Mouse (Mus musculus): Measurements from ENCODE around the gene Col6a2.

Gene Col6a2

DNA sequence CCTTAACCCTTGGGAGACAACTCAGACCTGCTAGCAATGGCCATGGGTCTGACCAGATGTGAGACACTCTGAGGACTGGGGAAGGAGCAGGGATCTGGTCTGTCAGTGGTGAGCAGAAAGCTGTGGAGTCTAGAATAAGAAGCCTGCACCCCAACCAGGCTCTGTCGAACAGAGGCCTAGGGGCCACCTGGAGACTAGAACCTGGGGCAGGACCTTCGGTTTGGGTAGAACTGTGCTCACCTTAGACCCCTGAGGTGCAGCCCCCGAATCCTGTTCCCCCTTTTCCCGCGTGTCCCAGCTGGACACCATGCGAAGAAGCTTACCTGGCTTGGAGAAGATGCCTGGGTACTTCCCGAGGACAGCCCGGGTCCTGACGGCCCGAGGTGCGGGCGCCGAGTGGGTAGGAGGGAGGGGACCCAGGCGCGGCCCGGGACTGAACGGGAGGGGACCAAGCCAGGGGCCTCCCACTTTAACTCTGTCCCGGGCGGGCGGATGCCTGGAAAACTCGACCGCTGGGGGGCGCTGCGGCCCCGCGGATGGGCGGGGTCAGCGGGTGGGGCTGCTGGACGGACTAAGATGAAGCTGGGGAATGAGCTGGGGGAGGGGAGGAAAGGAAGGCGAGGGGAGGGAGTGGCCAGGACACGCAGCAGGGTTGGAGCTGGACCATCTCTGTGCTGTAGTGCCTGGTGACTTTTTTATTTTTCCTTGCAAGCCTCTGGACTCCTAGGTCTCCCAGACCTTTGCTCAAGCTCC lies at the start of gene Col6a2:
Col6a2 (minus strand) TSS at position 703 of the 753 bp plus-strand sequence.
- peak; percentile 85 for DNase-seq (ENCODE audit: low spot score)

DNA sequence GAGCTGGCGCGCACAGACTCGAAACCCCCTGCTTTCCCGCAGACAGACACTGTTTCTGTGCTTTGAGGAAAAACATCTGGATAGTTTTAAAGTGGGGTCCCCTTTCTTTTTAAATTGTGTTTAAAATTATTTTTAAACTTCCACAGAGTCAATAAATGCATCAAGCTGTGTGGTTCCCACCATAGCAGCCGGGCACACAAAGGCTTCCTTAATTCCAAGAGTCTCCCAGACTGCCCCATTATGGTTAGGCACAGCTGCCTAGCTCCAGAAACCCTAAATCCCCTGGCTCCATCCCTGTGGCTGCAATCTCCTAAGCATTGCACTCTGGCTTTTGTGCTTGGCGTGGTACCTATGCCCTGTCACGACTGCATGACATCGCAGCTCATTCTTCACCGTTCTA lies 48.5 kb upstream of the Col6a2 start:
- no peak for DNase-seq (ENCODE audit: low spot score)

DNA sequence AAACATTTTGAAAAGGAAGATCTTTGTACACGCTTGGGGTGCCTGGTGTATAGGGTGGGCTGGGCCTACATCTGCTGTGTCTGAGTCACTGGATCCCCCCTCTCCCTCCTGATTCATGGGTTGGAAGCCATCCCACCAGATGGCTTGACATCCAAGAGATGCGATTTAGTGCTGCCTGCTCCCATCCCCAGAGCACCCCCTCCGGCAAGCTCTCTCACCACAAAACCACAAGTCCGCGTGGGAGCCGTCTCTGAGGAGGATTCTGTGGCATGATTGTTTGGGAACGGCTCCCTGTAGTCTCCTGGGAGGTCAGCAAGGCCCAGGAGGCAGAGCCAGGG lies 45.5 kb upstream of the Col6a2 start:
- DNase-seq (ENCODE audit: low spot score) = no peak

DNA sequence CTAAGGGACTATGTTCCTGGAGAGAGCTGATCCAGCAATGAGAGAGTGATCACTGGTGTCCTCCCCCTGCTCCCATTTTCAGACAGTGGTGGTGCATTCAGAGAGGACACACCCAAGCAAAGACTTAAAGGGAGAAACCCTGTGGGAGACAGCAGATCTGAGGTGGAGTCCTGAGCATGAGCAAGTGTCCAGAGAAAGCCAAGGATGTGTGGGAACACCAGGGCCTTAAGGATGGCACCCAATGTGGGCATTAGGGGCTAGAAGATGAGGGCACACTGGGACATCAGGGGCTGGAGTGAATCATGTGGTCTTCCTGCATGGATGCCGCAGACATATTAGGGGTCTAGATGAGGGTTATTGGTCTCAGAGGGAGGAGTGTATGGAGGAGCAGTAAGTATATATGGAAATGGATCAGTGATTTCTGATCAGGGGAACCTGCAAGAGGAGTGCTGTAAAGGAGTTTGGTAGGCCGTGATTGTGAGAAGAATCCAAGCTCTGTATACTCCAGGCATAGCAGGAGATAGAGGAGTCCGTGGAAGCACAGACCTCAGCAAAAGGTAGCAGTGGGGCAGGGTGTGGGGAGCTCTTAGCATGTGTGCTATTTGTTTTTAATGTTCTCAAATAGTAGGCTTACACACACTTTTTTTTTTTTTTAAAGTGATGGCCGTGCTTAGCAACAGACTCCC lies 45.0 kb upstream of the Col6a2 start:
- no peak for DNase-seq (ENCODE audit: low spot score)

DNA sequence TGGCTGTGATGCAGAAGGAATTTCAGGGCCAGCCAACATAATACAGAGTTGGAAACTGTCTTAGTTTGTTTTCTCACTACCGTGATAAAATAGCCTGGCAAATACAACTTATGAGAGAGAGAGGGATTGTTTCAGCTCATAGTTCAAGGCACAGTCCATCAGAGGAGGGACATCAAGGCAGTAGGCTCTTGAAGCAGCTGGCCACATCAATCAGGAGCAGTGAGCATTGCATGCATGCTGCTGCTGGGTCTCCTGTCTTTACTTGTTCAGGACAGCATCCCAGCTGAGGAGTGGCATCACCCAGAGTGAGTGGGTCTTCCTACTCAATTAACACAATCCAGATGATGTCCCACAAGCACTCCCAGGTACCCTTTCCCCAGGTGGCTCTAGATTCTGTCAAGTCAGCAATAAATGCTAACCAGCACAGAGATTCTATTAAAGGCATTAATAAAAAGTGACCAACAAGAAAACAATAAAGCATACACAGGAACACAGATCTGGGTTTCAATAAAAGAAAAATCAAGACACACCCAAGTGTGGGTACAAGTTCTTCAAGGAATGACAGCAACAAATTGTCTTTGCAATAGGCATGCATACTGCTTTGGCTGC lies 43.9 kb upstream of the Col6a2 start:
- no peak for DNase-seq (ENCODE audit: low spot score)

DNA sequence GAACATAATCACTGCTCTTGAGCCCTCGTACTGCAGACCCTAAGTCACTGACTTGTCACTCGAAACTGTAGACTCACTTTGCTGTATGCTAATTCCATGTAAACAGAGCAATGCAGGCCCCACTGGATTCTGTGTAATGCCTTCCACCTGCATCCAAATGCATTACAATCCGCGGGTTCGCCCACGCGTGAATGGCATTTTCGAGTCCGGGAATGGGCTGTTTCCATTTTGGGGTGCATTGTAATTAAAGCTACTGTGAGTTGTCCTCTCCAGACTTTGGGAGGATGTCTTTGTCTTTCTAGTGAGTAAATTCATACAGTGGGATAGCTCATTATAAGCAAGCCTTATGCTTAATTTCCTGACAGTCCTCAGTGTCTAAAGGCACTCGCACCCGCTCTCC lies 42.1 kb upstream of the Col6a2 start:
- DNase-seq (ENCODE audit: low spot score) = no peak

DNA sequence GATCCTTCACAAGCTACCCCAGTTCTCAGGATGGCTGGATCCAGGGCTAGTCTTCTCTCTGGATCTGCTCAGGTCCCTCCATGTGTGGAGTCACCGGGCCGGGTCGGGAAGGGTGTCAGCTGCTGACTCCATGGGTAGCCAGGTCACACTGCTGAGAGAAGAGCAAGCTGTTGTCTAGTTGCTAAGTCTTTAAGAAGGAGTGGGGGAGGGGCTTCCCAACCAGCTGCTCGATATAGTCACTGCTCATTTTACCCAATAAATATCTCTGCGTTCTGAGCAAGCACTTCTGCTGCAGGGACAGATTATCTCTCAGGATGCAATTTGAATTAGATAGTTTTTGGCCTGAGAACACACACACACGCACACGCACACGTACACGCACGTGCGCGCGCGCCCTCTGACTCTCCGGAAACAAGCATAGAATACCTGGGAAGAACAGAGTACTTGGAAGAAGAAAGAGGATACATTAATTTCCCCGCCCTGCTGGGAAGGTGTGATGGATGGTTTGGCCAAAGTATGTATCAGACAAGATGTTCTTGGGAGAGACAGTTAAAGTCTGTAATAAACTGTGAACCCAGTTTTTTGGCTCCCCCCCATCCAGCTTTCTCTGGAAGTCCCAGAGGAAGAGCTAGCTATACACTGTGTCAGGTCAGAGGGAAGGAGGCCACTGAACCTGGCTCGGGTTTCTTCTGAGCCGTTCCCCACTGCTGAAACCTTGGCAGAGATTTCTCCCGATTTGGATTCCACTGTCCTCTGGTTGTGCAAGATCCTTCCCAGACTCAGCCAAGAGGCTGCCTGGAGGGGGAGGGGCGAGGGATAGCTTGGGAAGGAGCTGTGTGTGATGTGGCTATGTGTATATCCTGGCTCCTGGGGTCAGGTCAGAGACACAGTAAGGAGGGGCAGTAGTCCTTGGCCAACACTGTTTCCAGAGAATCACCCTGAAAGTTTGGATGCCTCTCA lies 41.0 kb upstream of the Col6a2 start:
- DNase-seq (ENCODE audit: low spot score) = peak; percentile 38

DNA sequence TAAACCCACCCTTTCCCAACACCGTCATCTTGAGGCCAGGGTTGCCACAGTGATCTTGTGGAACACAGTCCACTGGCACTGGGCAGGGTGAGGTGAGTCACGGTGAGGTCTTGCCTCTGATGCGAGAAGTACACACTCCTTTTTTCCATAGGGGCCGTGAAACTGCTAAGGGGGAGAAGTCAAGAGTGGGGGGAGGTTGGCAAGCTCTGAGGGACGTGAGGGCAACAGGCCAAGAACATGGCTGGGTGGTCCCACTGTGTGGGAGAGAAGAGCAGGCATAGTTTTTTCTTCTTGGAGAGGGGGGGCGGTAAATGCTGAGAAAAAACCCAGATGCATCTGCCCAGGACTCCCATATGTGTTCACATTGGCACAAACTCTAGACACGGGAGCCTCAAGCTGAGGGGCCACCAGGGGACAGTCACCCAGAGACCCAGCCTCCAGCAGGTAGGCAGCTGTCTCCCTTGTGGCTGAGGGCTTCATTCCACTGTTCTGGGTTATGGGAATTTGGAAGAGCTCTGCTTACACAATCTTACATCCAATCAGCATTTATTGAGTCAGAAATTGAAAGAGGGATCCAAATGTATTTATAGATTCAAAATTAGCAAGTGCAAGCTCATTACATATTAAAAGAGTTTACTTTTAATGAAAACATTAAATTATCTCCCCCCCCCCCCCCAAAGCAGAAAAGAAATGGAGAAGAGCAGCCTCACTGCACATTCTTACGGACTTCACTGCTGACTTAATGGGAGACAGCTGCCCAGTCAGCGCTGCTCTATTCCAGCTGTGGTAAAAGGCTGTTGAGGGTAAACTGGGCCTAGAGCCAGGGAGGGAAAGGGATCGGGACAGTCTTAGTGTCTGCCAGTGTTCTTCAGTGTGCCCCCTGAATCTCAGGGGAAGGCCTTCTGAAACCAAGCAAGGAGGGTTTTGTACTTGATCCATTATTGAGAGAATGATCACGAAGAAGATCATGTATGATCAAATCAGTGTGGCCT lies 30.2 kb upstream of the Col6a2 start:
- DNase-seq (ENCODE audit: low spot score) = no peak

DNA sequence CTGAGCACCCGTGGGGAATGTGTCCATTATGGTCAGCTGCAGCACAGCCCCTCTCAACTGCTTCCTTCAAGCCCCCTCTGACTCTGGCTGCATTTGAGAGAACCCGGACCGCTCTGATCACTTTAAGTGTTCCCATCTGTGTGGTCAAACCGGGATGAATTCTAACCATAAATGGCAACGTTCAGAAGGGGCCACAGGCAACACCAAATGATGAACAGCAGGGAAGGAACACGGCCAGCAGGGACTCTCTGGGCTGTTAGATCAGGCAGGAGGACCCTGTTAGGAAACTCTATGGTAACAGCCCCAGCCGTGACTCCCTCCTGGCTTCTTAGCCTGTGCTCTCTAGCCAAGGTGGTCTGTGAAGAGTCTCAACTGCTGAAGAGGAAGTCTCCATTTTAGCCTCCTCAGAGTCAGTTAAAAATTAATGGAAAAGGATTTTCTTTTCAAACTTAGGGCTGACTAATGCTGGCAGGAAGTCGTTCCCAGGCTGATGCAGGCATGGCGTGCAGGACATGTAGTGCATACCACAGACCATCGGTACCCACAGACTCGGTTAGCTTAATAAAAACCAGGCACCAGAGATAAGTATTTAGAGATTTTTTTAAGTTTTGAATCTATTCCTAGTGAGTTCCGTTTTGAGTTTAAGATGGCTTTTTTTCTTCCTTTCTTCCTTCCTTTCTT lies 27.4 kb upstream of the Col6a2 start:
- DNase-seq (ENCODE audit: low spot score) = no peak

DNA sequence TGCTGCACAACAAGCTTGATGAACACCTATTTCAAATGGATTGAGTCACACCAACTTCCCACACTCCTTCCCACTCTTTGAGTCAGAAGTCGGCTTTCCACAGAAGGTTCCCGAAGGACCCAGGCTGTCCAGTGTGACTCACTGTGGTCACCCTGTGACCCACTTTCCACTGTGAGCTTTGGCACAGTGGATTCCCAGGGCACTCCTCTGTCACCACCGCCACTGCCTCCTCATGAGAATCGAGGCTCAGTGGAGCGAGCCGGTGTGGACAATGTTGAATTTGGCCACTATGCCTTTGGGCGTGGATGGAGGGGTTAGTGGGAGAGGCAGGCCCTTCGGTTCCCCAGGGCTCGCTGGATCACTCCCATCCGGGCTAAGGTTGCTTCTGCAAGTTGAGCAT lies 25.3 kb upstream of the Col6a2 start:
- no peak for DNase-seq (ENCODE audit: low spot score)

DNA sequence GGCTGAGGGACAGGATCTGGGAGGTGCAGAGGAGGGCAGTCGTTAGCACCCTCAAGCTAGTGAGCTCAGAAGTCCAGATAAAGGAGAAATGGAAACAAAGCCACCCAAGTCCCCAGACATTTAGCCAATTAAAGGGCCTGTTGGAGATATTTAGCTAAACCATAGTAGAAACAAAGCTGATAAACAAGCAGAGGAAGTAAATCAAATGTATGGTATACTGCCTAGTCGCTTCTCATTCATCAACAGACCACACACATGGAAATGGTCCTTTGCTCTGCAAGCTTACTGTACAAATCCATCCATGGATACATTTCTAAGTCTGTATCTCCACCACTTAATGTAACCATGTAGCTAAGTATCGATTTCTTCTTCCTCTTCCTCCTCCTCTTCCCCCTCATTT lies 24.0 kb upstream of the Col6a2 start:
- no peak for DNase-seq (ENCODE audit: low spot score)

DNA sequence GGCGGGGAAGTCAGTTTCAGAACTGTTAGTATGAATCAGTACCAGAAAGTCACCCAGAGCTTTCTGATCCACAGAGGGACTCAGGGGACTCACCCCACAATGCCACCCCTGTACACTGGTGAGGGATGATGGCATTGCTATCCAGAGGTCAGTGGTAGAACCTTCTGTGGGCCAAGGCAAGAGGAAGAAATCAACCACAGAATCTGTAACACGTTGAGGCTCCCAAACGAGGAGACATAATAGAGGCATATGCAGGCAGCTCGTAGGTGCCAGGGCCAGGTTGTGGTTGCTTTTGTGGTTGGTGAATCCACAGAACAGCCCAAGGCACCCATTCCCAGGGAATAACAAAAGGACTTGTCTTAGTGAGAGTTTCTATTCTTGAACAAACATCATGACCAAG lies 22.3 kb upstream of the Col6a2 start:
- no peak for DNase-seq (ENCODE audit: low spot score)

DNA sequence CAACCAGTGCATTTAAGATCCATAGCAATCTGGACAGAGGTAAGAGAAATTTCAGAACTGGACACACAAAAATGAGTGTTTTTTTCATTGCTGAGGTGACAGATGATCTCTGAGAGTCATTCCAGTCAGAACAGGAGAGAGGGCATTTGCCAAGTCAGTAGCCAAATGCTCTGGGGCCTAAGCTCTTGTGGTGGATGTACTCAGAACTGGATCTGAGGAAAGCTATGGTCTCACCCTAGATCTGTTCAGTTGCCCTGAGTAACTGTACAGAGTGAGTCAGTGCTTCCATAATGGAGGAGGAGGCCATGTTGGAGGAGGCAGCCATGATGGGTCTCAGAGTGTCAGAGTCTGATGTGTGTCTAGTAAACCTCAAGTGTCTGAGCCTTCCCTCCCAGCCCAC lies 21.6 kb upstream of the Col6a2 start:
- DNase-seq (ENCODE audit: low spot score) = no peak

DNA sequence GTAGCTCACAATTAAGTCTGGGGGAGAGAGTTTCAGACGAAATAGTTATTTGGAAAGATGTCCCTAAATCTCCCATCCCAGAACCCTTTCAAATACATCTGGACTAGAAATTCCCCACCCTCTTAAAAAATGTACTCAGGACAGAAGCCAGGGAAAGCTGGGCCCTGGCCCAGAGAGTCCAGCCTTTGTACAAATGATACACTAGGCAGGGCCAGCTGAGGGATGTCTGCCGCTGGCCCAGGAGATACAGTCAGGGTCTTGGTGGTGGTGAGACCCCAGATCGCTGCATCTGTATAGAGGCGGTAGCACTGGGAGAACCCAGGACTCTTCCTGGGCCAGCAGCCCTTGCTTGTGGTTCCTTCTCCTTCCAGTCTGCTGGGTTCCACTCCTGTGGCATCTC lies 20.6 kb upstream of the Col6a2 start:
- no peak for DNase-seq (ENCODE audit: low spot score)

DNA sequence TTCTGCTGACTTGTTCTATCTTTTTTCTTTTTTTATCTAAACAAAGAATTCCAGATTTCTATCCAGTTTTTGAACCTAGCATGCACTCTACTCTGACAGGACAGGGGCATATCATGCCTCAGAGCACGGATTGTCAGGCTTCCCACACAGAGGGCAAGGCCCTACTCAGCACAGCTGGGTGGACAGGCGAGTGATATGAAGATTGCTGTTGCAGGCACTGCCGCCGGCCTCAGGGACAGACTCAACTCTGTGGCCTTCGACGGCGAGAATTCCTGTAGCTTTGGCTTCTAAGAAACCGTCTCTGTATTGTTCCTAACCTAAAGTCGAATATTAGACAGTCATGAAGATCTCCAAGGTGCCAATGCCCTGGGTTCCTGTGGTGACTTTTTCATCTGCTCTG lies 20.0 kb upstream of the Col6a2 start:
- no peak for DNase-seq (ENCODE audit: low spot score)

DNA sequence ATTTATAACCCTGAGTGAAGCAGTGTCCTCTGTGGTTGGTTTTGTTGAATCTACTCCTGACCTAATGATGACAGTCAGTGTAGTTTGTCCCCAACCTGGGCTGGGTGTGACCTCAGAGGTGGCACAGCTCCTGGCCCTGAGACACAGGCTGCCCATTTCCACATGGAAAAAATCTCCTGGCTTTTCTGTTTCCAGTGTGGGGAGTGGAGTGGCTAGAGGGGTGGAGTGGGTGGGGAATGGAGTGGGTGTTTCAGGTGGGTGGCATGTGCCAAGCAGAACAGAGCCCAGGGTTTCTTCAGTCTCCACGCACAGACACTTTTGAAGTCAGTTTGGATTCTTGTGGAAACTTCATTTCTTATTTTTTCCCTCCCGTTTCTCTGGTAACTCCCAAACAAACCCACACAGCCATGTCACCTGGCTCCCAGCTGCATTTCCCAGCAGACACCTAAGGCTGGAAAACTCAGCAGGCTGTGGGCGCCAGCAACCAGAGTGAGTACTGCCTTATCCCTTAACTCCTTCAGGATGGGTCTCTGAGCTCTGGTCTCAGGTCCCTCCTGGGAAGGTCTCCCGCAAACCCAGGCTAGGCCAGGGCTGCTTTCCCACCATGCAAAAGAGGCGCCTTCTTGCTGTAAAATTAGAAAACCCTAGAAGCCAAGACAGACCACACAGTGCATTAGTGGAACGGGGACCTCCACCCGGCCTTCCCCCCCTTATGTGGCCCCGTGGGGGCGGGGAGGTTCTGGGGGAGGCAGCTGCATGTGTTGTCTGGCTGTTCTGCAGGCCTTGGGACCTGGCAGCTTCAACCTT lies 19.4 kb upstream of the Col6a2 start:
- DNase-seq (ENCODE audit: low spot score) = no peak

DNA sequence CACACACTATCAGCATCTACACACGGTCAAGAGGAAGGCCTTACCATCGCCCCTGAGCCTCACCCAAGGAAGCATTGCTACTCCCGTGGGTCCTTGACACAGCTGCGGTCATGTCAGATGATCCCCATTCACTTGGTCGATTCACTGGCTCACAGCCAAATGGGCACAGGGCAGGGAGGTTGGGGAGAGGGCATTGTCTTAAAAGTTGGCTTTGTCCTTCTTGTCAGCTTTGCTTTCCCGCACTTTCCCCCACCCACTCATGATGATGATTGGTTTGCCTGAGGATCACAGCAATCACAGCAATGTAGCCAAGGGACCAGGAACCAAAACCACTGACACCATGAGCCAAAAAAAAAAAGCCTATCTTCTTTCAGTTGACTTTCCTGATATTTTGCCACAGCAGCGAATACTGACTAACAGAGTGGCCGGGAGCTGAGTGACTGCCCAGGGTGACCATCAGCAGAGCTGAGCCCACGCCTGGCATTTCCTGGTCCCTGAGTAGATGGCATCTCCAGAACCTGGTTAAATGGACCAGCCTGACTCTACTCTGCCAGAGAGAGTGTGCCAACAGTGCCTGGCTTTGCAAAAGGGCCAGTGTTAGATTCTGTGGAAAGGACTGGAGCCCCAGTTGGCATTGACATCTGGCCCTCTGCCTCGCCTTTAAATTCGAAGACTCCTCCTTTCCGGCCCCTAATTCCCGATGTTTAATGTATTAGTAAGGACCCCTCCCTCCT lies 18.6 kb upstream of the Col6a2 start:
- no peak for DNase-seq (ENCODE audit: low spot score)

DNA sequence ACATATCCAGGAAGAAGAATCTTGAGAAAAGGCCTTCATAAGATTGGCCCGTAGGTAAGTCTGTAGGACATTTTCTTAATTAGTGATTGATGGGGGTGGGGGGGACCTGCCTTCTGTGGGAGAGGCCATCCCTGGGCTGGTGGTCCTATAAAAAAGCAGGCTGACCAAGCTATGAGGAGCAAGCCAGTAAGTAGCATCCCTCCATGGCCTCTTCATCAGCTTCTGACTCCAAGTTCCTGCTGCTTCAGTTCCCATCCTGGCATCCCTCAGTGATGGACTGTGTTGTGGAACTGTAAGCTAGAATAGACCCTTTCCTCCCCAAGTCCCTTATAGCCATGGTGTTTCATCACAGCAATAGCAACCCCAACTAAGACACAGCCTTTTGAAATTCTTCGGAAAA lies 16.5 kb upstream of the Col6a2 start:
- no peak for DNase-seq (ENCODE audit: low spot score)

DNA sequence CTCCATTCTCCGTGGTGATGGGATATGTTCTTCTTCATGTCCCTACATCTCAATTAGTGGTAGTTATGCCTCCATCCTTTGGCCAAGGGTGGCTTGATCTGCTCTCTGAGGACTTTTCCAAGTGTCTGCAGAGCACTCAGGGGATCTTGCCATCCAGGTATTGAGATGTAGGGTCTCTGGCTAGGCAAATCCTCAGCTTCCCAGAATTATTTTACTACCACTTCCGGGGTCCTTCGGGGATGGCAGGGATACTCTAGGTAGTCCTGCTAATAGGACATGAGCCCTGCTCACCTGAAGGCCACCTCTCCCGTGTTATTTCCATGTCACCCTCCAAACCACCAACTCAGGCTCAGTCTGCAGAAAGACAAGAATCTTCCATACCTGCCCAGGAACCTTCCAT lies 13.2 kb upstream of the Col6a2 start:
- DNase-seq (ENCODE audit: low spot score) = no peak
